ENCODE assay signal across 15 mouse cellular contexts in genomic region chr8:122638601-122639000, GRCm38 (mm10). TPM values are rescaled to one million over a fixed set of nuclear protein-coding genes. Genes with fewer than 3 reads are reported as not detected.
A peak's percentile ranks its signal among the peaks of the same experiment; 100 is the strongest.
DNase-seq lines count a peak whose midpoint lies in the region; ATAC-seq and TF ChIP-seq lines count a peak whose summit lies in the region.
"Had no signal": no experiment of that assay in that cellular context is flagged by ENCODE, and none has a peak within 500 bp of the region (broad histone marks: within the 10 kb centered on the region; RNA-seq: fewer than 3 reads in every experiment).

No protein-coding gene starts in this region.

- intact Hi-C loops in heart, adult 2 months (cut with DNase I): no loop called here

- H3K36me3 ChIP-seq in heart, adult 2 months (ENCODE audit: control insufficient read depth, insufficient read depth, low read length): no peaks in the 10 kb centered on the region
- H3K36me3 ChIP-seq in E14TG2a.4 (ENCODE audit: insufficient read depth, low read length): no peaks in the 10 kb centered on the region
- peaks cover 26% of the 10 kb centered on the region; the same call in 1 of the 2 replicates for H3K36me3 ChIP-seq in hindbrain, postnatal 0 days (ENCODE audit: insufficient read depth, low read length)
- H3K36me3 ChIP-seq: embryonic facial prominence, embryonic 12.5 days had no signal

- WGBS in heart, adult 2 months: 88% methylated on average over 16 of the region's 16 CpGs
- WGBS in hindbrain, postnatal 0 days: 46% methylated on average over 16 of the region's 16 CpGs

- no peak overlapping the region for H3K4me2 ChIP-seq in hindbrain, postnatal 0 days (ENCODE audit: low read depth, low read length)
- H3K4me2 ChIP-seq: embryonic facial prominence, embryonic 12.5 days; limb, embryonic 15.5 days had no signal

- no peak overlapping the region for H3K9ac ChIP-seq in heart, adult 2 months (ENCODE audit: low read depth, low read length)
- no peak overlapping the region for H3K9ac ChIP-seq in hindbrain, postnatal 0 days (replicated peaks; ENCODE audit: low read length)
- H3K9ac ChIP-seq: embryonic facial prominence, embryonic 12.5 days; limb, embryonic 15.5 days; lung, embryonic 15.5 days had no signal

- H3K4me1 ChIP-seq in heart, adult 2 months (ENCODE audit: control insufficient read depth, insufficient read depth, low read length): peaks cover 10% of the 10 kb centered on the region
- peaks cover 71% of the 10 kb centered on the region for H3K4me1 ChIP-seq in E14TG2a.4 (replicated peaks; ENCODE audit: low read depth, low read length)
- H3K4me1 ChIP-seq in hindbrain, postnatal 0 days (ENCODE audit: insufficient read depth, low read length): 0 out of 2 replicates have a peak, but pooled peaks cover 4% of the 10 kb centered on the region

- TF ChIP-seq POLR2A in heart, adult 2 months (IDR thresholded peaks at IDR 0.05; ENCODE audit: insufficient read depth, low read depth, low read length): no peak

- no peak for TF ChIP-seq CTCF in heart, adult 2 months (IDR thresholded peaks at IDR 0.05)
- no peak for TF ChIP-seq CTCF in E14TG2a.4 (conservative IDR thresholded peaks at IDR 0.05; ENCODE audit: low read length)
- no peak for TF ChIP-seq CTCF in hindbrain, postnatal 0 days (IDR thresholded peaks at IDR 0.05; ENCODE audit: low read depth)

- no peak for DNase-seq in heart, adult 2 months
- DNase-seq in heart, adult 8-10 months (ENCODE audit: low spot score): no peak
- DNase-seq in cerebellum, adult 9-10 months: peak; percentile 71
- DNase-seq in hindbrain, postnatal 0 days (ENCODE audit: low spot score): peak; percentile 49
- no peak for DNase-seq in frontal cortex, postnatal 25 days (ENCODE audit: low spot score in 2 of 2)
- no peak for DNase-seq in embryo, embryonic 10.5 days (ENCODE audit: low spot score)
- no peak for DNase-seq in right cerebral cortex, postnatal 10 days (ENCODE audit: low spot score in 2 of 2)
- DNase-seq: heart, adult 11 months; layer of hippocampus, postnatal 36 days had no signal

- no peak for TF ChIP-seq EP300 in heart, adult 2 months (IDR thresholded peaks at IDR 0.05; ENCODE audit: insufficient read depth, low read depth, low read length)

- no peak overlapping the region for H3K4me3 ChIP-seq in heart, adult 2 months
- peak overlapping the region; percentile 64 for H3K4me3 ChIP-seq in E14TG2a.4 (replicated peaks; ENCODE audit: low read length)
- H3K4me3 ChIP-seq in hindbrain, postnatal 0 days (ENCODE audit: low read length): no peak overlapping the region
- H3K4me3 ChIP-seq: embryonic facial prominence, embryonic 12.5 days; limb, embryonic 15.5 days; lung, embryonic 15.5 days had no signal

- H3K79me2 ChIP-seq in heart, adult 2 months (replicated peaks; ENCODE audit: control insufficient read depth, insufficient read depth, low read length): no peaks in the 10 kb centered on the region

- no peaks in the 10 kb centered on the region for H3K27me3 ChIP-seq in heart, adult 2 months (ENCODE audit: control insufficient read depth, insufficient read depth, low read length)
- peaks cover 6% of the 10 kb centered on the region for H3K27me3 ChIP-seq in E14TG2a.4 (ENCODE audit: insufficient read depth, low read length)
- H3K27me3 ChIP-seq in hindbrain, postnatal 0 days (ENCODE audit: insufficient read depth, low read length): no peaks in the 10 kb centered on the region
- H3K27me3 ChIP-seq: embryonic facial prominence, embryonic 12.5 days; limb, embryonic 15.5 days; lung, embryonic 15.5 days had no signal

- no peaks in the 10 kb centered on the region for H3K9me3 ChIP-seq in E14TG2a.4 (ENCODE audit: low read length)
- H3K9me3 ChIP-seq in hindbrain, postnatal 0 days (ENCODE audit: low read length): no peaks in the 10 kb centered on the region
- H3K9me3 ChIP-seq: embryonic facial prominence, embryonic 12.5 days; limb, embryonic 15.5 days; lung, embryonic 15.5 days had no signal

- H3K27ac ChIP-seq in heart, adult 2 months: 0 out of 2 replicates have a peak overlapping the region, but pooled peaks have one; percentile 16
- H3K27ac ChIP-seq in hindbrain, postnatal 0 days: peak overlapping the region; percentile 61; the same call in 1 of the 2 replicates
- H3K27ac ChIP-seq: limb, embryonic 15.5 days had no signal

- ATAC-seq in hindbrain, postnatal 0 days: peak; percentile 30
- ATAC-seq: forebrain, embryonic 16.5 days had no signal

RNA-seq across cellular contexts. Expression of gene Pabpn1l, which starts 16.1 kb away (rescaled TPM):
- under 1 TPM in 1 of 2 experiments, not detected in 1; 0.52 TPM for total RNA-seq in heart, adult 2 months (2021)
- polyA plus RNA-seq in heart, adult 2 months (2012; rRNA removed): 0.10 TPM in 1 of 2 replicates, not detected in the other
- under 1 TPM in 2 of 4 experiments, not detected in 2; 0.24 to 0.57 TPM for total RNA-seq in heart, adult 8-10 months (2022)
- total RNA-seq in hindbrain, postnatal 0 days (2014; rRNA removed): not detected in 2 replicates
- not detected in 2 replicates for polyA plus RNA-seq in hindbrain, postnatal 0 days (2015; fragmentation: Nextera tagmentation; extraction: Ambion mirVana)
- total RNA-seq: heart, postnatal 25 days had no signal
- polyA plus RNA-seq: embryonic facial prominence, embryonic 12.5 days; forebrain, embryonic 16.5 days; limb, embryonic 15.5 days; lung, embryonic 15.5 days had no signal

RNA-seq across cellular contexts. Expression of gene Trappc2l, which starts 27.2 kb away (rescaled TPM):
- 10 to 100 TPM; 58.6 to 65.4 TPM for total RNA-seq in heart, adult 2 months (2021)
- polyA plus RNA-seq in heart, adult 2 months (2012; rRNA removed): 161 and 207 TPM in 2 replicates
- 10 to 100 TPM; 62.8 to 66.2 (median 63.3) TPM for total RNA-seq in heart, adult 8-10 months (2022)
- total RNA-seq in hindbrain, postnatal 0 days (2014; rRNA removed): 7.6 and 11.4 TPM in 2 replicates
- 117 and 130 TPM in 2 replicates for polyA plus RNA-seq in hindbrain, postnatal 0 days (2015; fragmentation: Nextera tagmentation; extraction: Ambion mirVana)

RNA-seq across cellular contexts. Expression of gene Galns, which starts 27.3 kb away (rescaled TPM):
- total RNA-seq in heart, adult 2 months (2021): 1 to 10 TPM; 3.1 to 3.2 TPM
- 4.9 and 5.0 TPM in 2 replicates for polyA plus RNA-seq in heart, adult 2 months (2012; rRNA removed)
- 1 to 10 TPM; 3.5 to 5.2 (median 4.4) TPM for total RNA-seq in heart, adult 8-10 months (2022)
- total RNA-seq in hindbrain, postnatal 0 days (2014; rRNA removed): 12.0 and 14.2 TPM in 2 replicates
- 9.1 and 10.0 TPM in 2 replicates for polyA plus RNA-seq in hindbrain, postnatal 0 days (2015; fragmentation: Nextera tagmentation; extraction: Ambion mirVana)

Comparison
In these comparisons a context has a peak if more than half of its experiments do, and no peak if none do; other contexts are left out.
1. DNase-seq: peak in cerebellum, adult 9-10 months (single experiment) and hindbrain, postnatal 0 days (single experiment); none in heart, adult 2 months (0 of 2), heart, adult 8-10 months (single experiment), frontal cortex, postnatal 25 days (0 of 2), embryo, embryonic 10.5 days (single experiment) and right cerebral cortex, postnatal 10 days (0 of 2).